Mouse (Mus musculus) lung, adult 2 months (tissue): ENCODE results near the gene Umodl1.

Source experiments
- CTCF ChIP-seq: fragments of 200-500 bp; IDR thresholded peaks from 2 replicates; pipeline ENCODE4 v1.5.1; 2011; ENCODE audit warnings: mild to moderate bottlenecking, low read length, control low read depth; ENCODE audit not compliant: insufficient read depth
- POLR2A ChIP-seq: fragments of 200-500 bp; IDR thresholded peaks from 2 replicates; pipeline ENCODE4 v1.6.1; 2011; ENCODE audit warnings: low read depth, mild to moderate bottlenecking, control low read depth, low read length, borderline replicate concordance; ENCODE audit errors: extremely low read depth

- no peak for TF ChIP-seq CTCF
- no peak for TF ChIP-seq POLR2A
Observed at GRCm38 (mm10) chr17:30923566-30923965, 30.9 kb upstream of the Umodl1 start.
